Mouse (Mus musculus) testis, adult 2 months (tissue): ENCODE results near the gene Gck. TPM values are rescaled to one million over a fixed set of nuclear protein-coding genes. Genes with fewer than 3 reads are reported as not detected.

Source experiments
- H3K27ac ChIP-seq: fragments of 200-500 bp; 2 replicates; pipeline ENCODE4 v1.5.1; 2012; ENCODE audit warnings: low read depth, low read length; ENCODE audit not compliant: control insufficient read depth, insufficient read depth
- H3K27me3 ChIP-seq: fragments of 200-500 bp; 2 replicates; pipeline ENCODE4 v1.6.1; 2012; ENCODE audit warnings: mild to moderate bottlenecking, low read length, moderate library complexity; ENCODE audit not compliant: control insufficient read depth, insufficient read depth
- H3K36me3 ChIP-seq: fragments of 200-500 bp; 2 replicates; pipeline ENCODE4 v1.6.1; 2012; ENCODE audit warnings: mild to moderate bottlenecking, low read length; ENCODE audit not compliant: control insufficient read depth, insufficient read depth
- H3K4me1 ChIP-seq: fragments of 200-500 bp; 2 replicates; pipeline ENCODE4 v1.6.1; 2012; ENCODE audit warnings: low read length; ENCODE audit not compliant: control insufficient read depth, insufficient read depth
- H3K4me3 ChIP-seq: fragments of 200-500 bp; 2 replicates; pipeline ENCODE4 v1.5.1; 2012; ENCODE audit warnings: low read depth, mild to moderate bottlenecking, low read length, moderate library complexity, mixed read lengths; ENCODE audit not compliant: control insufficient read depth
- CTCF ChIP-seq: fragments of 200-500 bp; IDR thresholded peaks from 2 replicates; pipeline ENCODE4 v1.5.1; 2012; ENCODE audit warnings: low read depth, mild to moderate bottlenecking, inconsistent platforms, low read length, moderate library complexity; ENCODE audit not compliant: control insufficient read depth, insufficient read depth, insufficient replicate concordance
- POLR2A ChIP-seq: fragments of 200-500 bp; IDR thresholded peaks from 2 replicates; pipeline ENCODE4 v1.6.1; 2012; ENCODE audit warnings: low read depth, mild to moderate bottlenecking, inconsistent platforms, low read length, moderate library complexity; ENCODE audit not compliant: control insufficient read depth
- polyA plus RNA-seq: library from polyadenylated mRNA; depleted of rRNA; stranded (reverse); fragments of >200 nt; gene quantifications from 2 replicates; pipeline ENCODE4 v1.2.3, GENCODE M21; 2012

Gck gene
- polyA plus RNA-seq, 1 experiment: 6.6 TPM

GRCm38 (mm10) chr11:5954965-5955504 lies 5.2 kb upstream of the Gck start:
- no peaks in the 10 kb centered on the region; the same call in 1 of the 2 replicates for H3K36me3 ChIP-seq
- peak overlapping the region; percentile 99 for H3K4me3 ChIP-seq
- peaks cover 11% of the 10 kb centered on the region for H3K4me1 ChIP-seq
- H3K27ac ChIP-seq: peak overlapping the region; percentile 86
- TF ChIP-seq CTCF: no peak; the same call in 1 of the 2 replicates
- TF ChIP-seq POLR2A: no peak
- no peaks in the 10 kb centered on the region for H3K27me3 ChIP-seq

- TF ChIP-seq POLR2A: no peak
- no peak for TF ChIP-seq CTCF
- no peak overlapping the region; the same call in 1 of the 2 replicates for H3K27ac ChIP-seq
- peaks cover 12% of the 10 kb centered on the region for H3K4me1 ChIP-seq
- no peak overlapping the region for H3K4me3 ChIP-seq
- no peaks in the 10 kb centered on the region for H3K27me3 ChIP-seq
- no peaks in the 10 kb centered on the region; the same call in 1 of the 2 replicates for H3K36me3 ChIP-seq
Measured at GRCm38 (mm10) chr11:5954435-5954834, 4.6 kb upstream of the Gck start.

- Histone ChIP-seq H3K27ac (no peak overlapping the region; the same call in 1 of the 2 replicates), H3K4me1 (peaks cover 12% of the 10 kb centered on the region), H3K4me3 (no peak overlapping the region), H3K27me3 (no peaks in the 10 kb centered on the region), H3K36me3 (no peaks in the 10 kb centered on the region; the same call in 1 of the 2 replicates)
- TF ChIP-seq CTCF: 0 out of 2 replicates have a peak, but pooled peaks have one; percentile 4
- TF ChIP-seq POLR2A: no peak
Measured at GRCm38 (mm10) chr11:5953130-5953765, 3.4 kb upstream of the Gck start.

GRCm38 (mm10) chr11:5952501-5952900 lies 2.6 kb upstream of the Gck start:
- Histone ChIP-seq H3K4me3 (no peak overlapping the region), H3K27me3 (no peaks in the 10 kb centered on the region), H3K4me1 (peaks cover 11% of the 10 kb centered on the region), H3K36me3 (no peaks in the 10 kb centered on the region; the same call in 1 of the 2 replicates), H3K27ac (no peak overlapping the region)
- TF ChIP-seq CTCF (no peak), POLR2A (no peak)

- TF ChIP-seq CTCF: no peak
- TF ChIP-seq POLR2A: no peak
- peak overlapping the region; percentile 67 for H3K4me3 ChIP-seq
- peaks cover 3% of the 10 kb centered on the region; the same call in 1 of the 2 replicates for H3K4me1 ChIP-seq
- H3K27ac ChIP-seq: no peak overlapping the region
- no peaks in the 10 kb centered on the region for H3K27me3 ChIP-seq
- H3K36me3 ChIP-seq: no peaks in the 10 kb centered on the region
Measured at GRCm38 (mm10) chr11:5948546-5949250, 1.2 kb downstream of the Gck start.

DNA sequence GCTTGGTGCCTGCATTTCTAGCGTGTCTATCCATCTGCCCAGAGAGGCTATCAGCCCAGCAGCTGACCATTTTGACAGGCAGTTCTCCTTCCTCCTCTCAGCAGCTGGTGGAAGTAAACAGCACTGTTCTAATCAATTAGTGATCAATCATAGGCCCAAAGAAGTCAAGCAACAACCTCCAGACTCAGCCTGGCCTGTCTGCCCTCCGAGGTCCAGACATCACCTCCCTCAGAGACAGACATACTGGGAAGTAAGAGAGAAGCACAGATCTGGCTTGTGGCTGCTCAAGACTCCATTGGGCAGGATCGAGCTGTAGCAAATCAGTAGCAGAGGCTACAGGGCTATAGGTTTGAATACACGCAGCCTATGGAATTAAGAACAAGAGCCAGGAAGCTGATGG lies 2.1 kb downstream of the Gck start:
- no peaks in the 10 kb centered on the region for H3K27me3 ChIP-seq

DNA sequence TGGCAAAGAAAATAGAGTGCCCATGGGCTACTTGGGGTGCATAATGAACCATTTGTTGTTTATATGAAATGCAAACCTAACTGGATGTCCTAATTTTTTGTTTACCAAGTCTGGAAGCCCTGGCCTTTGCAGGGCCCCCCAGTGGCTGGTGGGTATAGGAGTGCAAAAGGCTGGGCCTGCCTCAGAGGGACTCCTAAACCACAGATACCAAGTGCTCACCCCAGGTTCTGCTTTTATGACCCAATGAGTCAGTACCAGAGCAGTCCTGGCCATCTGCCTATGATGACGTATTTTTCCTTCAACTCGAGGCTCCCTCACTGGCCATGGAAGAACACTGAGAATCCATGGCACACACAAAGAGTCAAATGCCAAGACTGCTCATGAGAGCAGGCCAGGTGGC lies 4.8 kb downstream of the Gck start:
- peaks cover 1% of the 10 kb centered on the region; the same call in 1 of the 2 replicates for H3K4me1 ChIP-seq
- no peak overlapping the region for H3K27ac ChIP-seq
- H3K36me3 ChIP-seq: no peaks in the 10 kb centered on the region
- TF ChIP-seq CTCF (no peak), POLR2A (no peak)
- no peaks in the 10 kb centered on the region for H3K27me3 ChIP-seq
- H3K4me3 ChIP-seq: no peak overlapping the region

More for the DNA sequence above, 2.1 kb downstream of the Gck start:
- Histone ChIP-seq H3K4me3 (peak overlapping the region; percentile 15; the same call in 1 of the 2 replicates), H3K36me3 (no peaks in the 10 kb centered on the region), H3K27ac (no peak overlapping the region), H3K4me1 (peaks cover 3% of the 10 kb centered on the region; the same call in 1 of the 2 replicates)
- TF ChIP-seq POLR2A (no peak), CTCF (no peak)
